Mouse (Mus musculus): ENCODE data around the gene Selplg. TPM values are rescaled to one million over a fixed set of nuclear protein-coding genes. Genes with fewer than 3 reads are reported as not detected.

The Selplg gene
- 100 to 1,000 TPM; 446 to 450 TPM for total RNA-seq (2023)

GRCm38 (mm10) chr5:113832490-113832901 is at the start of gene Selplg:
Selplg (minus strand) TSS chr5:113832644.

GRCm38 (mm10) chr5:113800280-113800679 is 32.2 kb downstream of the Selplg start, which contains the start of gene Tmem119:
Tmem119 (minus strand) TSS chr5:113800516.

GRCm38 (mm10) chr5:113772450-113772895 is 60.0 kb downstream of the Selplg start, which contains the start of the genes Sart3 and Iscu:
Sart3 (minus strand) TSS chr5:113772510.
Iscu (plus strand) TSS chr5:113772748.

Other genes with a start within 250 kb of the Selplg start
- under 1 TPM; 0.51 to 0.87 TPM for gene Cmklr1, start 182.2 kb downstream of the Selplg start, total RNA-seq (2023)
- gene 1700069L16Rik, start 107.9 kb downstream of the Selplg start, total RNA-seq (2023): not detected
- gene Ficd, start 96.8 kb downstream of the Selplg start, total RNA-seq (2023): 1 to 10 TPM; 4.9 to 5.8 TPM
- 10 to 100 TPM; 36.6 to 45.5 TPM for gene Sart3, start 60.1 kb downstream of the Selplg start, total RNA-seq (2023)
- gene Iscu, start 59.9 kb downstream of the Selplg start, total RNA-seq (2023): 100 to 1,000 TPM in 1 of 2 experiments, 10 to 100 TPM in 1; 91.7 to 101 TPM
- gene Tmem119, start 32.1 kb downstream of the Selplg start, total RNA-seq (2023): 1 to 10 TPM; 1.3 to 1.8 TPM
- gene Coro1c, start 76.1 kb upstream of the Selplg start, total RNA-seq (2023): 100 to 1,000 TPM in 1 of 2 experiments, 10 to 100 TPM in 1; 94.0 to 108 TPM
- 10 to 100 TPM in 1 of 2 experiments, 1 to 10 TPM in 1; 9.9 to 11.7 TPM for gene Ssh1, start 161.2 kb upstream of the Selplg start, total RNA-seq (2023)
- not detected for gene Dao, start 171.1 kb upstream of the Selplg start, total RNA-seq (2023)
- gene Usp30, start 232.8 kb upstream of the Selplg start, total RNA-seq (2023): 1 to 10 TPM; 8.3 TPM

Measured in neutrophil, adult 59 days (primary cell).